Mouse (Mus musculus) lung, postnatal 0 days (tissue): ENCODE data around the gene Zfp131.

Experiments
- CTCF ChIP-seq: IDR thresholded peaks from 2 replicates; pipeline ENCODE4 v1.5.1; 2016; ENCODE audit warnings: antibody characterized with exemption, mild to moderate bottlenecking
- EP300 ChIP-seq: IDR thresholded peaks from 2 replicates; pipeline ENCODE4 v1.6.1; 2016; ENCODE audit warnings: antibody characterized with exemption, mild to moderate bottlenecking, control low read depth

- no peak for TF ChIP-seq EP300
- TF ChIP-seq CTCF, result no peak
These were observed 605 bp downstream of the Zfp131 start for GRCm38 (mm10) chr13:119789851-119790717.
